Comparison of ENCODE assay signal across 11 mouse cellular contexts in the genomic region with DNA sequence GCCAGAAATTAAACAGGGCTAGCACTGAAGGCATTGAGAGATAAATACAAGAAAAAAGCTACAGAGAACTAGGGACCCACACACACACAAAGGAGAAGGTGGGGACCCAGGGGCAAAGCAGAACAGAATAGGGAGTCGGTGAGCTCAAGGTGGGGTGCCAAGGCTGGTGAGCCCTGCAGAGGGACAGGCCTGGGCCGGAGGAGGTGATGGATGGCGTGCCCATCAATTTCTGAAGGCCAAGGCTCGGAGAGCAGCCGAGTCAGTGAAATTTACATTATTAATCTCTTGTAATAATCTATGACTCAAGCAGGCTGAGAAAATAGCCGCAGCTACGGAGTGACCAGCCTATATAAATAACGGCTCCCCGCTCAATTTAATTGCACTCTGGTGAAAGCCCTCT.
A peak's percentile ranks its signal among the peaks of the same experiment; 100 is the strongest.
DNase-seq lines count a peak whose midpoint lies in the region; ATAC-seq and TF ChIP-seq lines count a peak whose summit lies in the region.
"Had no signal": no experiment of that assay in that cellular context is flagged by ENCODE, and none has a peak within 500 bp of the region (broad histone marks: within the 10 kb centered on the region; RNA-seq: fewer than 3 reads in every experiment).

No protein-coding gene starts in this region.

- WGBS in cerebellum, adult 2 months = 69% methylated on average over 9 of the region's 9 CpGs
- WGBS in limb, embryonic 14.5 days = 28% methylated on average over 9 of the region's 9 CpGs
- WGBS in stomach, embryonic 15.5 days = 25% methylated on average over 9 of the region's 9 CpGs

- TF ChIP-seq CTCF in cerebellum, adult 2 months (IDR thresholded peaks at IDR 0.05; ENCODE audit: borderline replicate concordance, insufficient read depth, low read depth, low read length) = no peak

- H3K4me1 ChIP-seq in cerebellum, adult 2 months (ENCODE audit: control insufficient read depth, insufficient read depth, low read length) = peaks cover 6% of the 10 kb centered on the region
- H3K4me1 ChIP-seq in limb, embryonic 14.5 days (ENCODE audit: control insufficient read depth, insufficient read depth, low read length) = peaks cover 25% of the 10 kb centered on the region
- no peaks in the 10 kb centered on the region; the same call in 1 of the 2 replicates for H3K4me1 ChIP-seq in stomach, embryonic 15.5 days

- TF ChIP-seq POLR2A in cerebellum, adult 2 months (IDR thresholded peaks at IDR 0.05; ENCODE audit: borderline replicate concordance, insufficient read depth, low read length) = no peak
- TF ChIP-seq POLR2A in limb, embryonic 14.5 days (IDR thresholded peaks at IDR 0.05; ENCODE audit: borderline replicate concordance, extremely low read depth, insufficient read depth, insufficient read length) = no peak

- no peak overlapping the region for H3K27ac ChIP-seq in cerebellum, adult 2 months (ENCODE audit: insufficient read depth, low read length)
- no peak overlapping the region for H3K27ac ChIP-seq in limb, embryonic 14.5 days (replicated peaks; ENCODE audit: low read depth, low read length)
- H3K27ac ChIP-seq in stomach, embryonic 15.5 days = no peak overlapping the region
- H3K27ac ChIP-seq: macrophage had no signal

- no peak overlapping the region for H3K9ac ChIP-seq in limb, embryonic 14.5 days (ENCODE audit: low read depth, low read length, severe bottlenecking)
- no peak overlapping the region for H3K9ac ChIP-seq in stomach, embryonic 15.5 days

- peak overlapping the region; percentile 59 for H3K4me3 ChIP-seq in cerebellum, adult 2 months (replicated peaks; ENCODE audit: insufficient read depth, low read depth, low read length)
- peak overlapping the region; percentile 15; the same call in 1 of the 2 replicates for H3K4me3 ChIP-seq in limb, embryonic 14.5 days (replicated peaks; ENCODE audit: low read length)
- no peak overlapping the region for H3K4me3 ChIP-seq in stomach, embryonic 15.5 days (replicated peaks)
- H3K4me3 ChIP-seq: erythroblast, embryonic 14.5 days had no signal

- DNase-seq in cerebellum, adult 2 months = no peak
- no peak for DNase-seq in cerebellum, adult 11 months
- peak; percentile 46 for DNase-seq in retina, postnatal 1 day
- no peak for DNase-seq in retina, embryonic 14.5 days (ENCODE audit: low spot score)
- no peak for DNase-seq in limb, embryonic 14.5 days (ENCODE audit: low spot score)
- DNase-seq in spleen, postnatal 4 days (ENCODE audit: low spot score in 2 of 2) = no peak
- no peak for DNase-seq in left cerebral cortex, adult 18-20 months (ENCODE audit: low spot score in 2 of 2)
- DNase-seq: adrenal gland, postnatal 14 days had no signal

- H3K9me3 ChIP-seq in limb, embryonic 14.5 days (ENCODE audit: control insufficient read depth, low read length) = no peaks in the 10 kb centered on the region
- H3K9me3 ChIP-seq in stomach, embryonic 15.5 days = no peaks in the 10 kb centered on the region

- no peak for ATAC-seq in limb, embryonic 14.5 days (ENCODE audit: low FRiP score, low read depth)
- no peak for ATAC-seq in stomach, embryonic 15.5 days (ENCODE audit: insufficient read depth, low FRiP score, low read depth)

- peak overlapping the region; percentile 42 for H3K4me2 ChIP-seq in limb, embryonic 14.5 days (replicated peaks; ENCODE audit: low read depth, low read length, severe bottlenecking)
- peak overlapping the region; percentile 33 for H3K4me2 ChIP-seq in stomach, embryonic 15.5 days

- H3K27me3 ChIP-seq in cerebellum, adult 2 months (ENCODE audit: control insufficient read depth, insufficient read depth, low read length) = no peaks in the 10 kb centered on the region
- H3K27me3 ChIP-seq in limb, embryonic 14.5 days (ENCODE audit: control insufficient read depth, insufficient read depth, low read length) = peaks cover 13% of the 10 kb centered on the region; the same call in 1 of the 2 replicates
- H3K27me3 ChIP-seq in stomach, embryonic 15.5 days (replicated peaks) = peaks cover 4% of the 10 kb centered on the region; the same call in 1 of the 2 replicates

- H3K36me3 ChIP-seq in limb, embryonic 14.5 days (ENCODE audit: control insufficient read depth, insufficient read depth, low read length) = no peaks in the 10 kb centered on the region
- no peaks in the 10 kb centered on the region for H3K36me3 ChIP-seq in stomach, embryonic 15.5 days
